Comparison of ENCODE assay signal across 10 mouse cellular contexts in the genomic region with DNA sequence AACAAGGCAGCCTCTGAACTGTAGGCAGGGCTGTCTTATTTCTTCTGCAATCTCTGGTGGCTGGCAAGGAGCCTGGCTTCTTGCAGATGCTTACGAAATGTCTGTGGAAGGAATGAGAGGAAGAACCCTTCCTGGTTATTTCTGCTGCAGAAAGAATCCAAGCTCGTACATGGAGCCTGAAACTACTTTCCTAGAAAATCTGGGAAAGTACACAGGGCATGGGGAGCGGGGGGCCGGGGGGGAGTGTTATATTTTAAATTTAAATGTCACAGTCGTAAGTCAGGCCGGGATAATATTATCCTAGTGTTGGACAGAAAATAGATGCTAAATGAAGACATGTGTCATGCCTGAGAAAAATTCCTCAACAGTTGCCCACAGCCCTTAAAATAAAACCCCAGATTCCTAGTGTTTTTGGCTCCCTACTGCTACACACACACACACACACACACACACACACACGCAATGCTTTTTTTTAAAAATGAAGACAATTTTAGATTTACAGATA. TPM values are rescaled to one million over a fixed set of nuclear protein-coding genes. Genes with fewer than 3 reads are reported as not detected.
DNase-seq lines count a peak whose midpoint lies in the region; ATAC-seq and TF ChIP-seq lines count a peak whose summit lies in the region.
"Had no signal": no experiment of that assay in that cellular context is flagged by ENCODE, and none has a peak within 500 bp of the region (broad histone marks: within the 10 kb centered on the region; RNA-seq: fewer than 3 reads in every experiment).

No protein-coding gene starts in this region.

- intact Hi-C loops in left cerebral cortex, postnatal 4 days (cut with DNase I) = no loop called here
- intact Hi-C loops in left cerebral cortex, adult 2 months (cut with DNase I) = loop anchor here (1.0 kb wide), 3 partner anchors 15 to 265 kb away; no protein-coding TSS in a partner anchor

- DNase-seq in left cerebral cortex, adult 11 months (ENCODE audit: low spot score) = peak; percentile 66
- DNase-seq in left cerebral cortex, postnatal 4 days = no peak
- DNase-seq in fat pad, adult 2 months (ENCODE audit: extremely low read depth, low read depth, low spot score) = peak; percentile 47
- DNase-seq in left cerebral cortex, adult 2 months (ENCODE audit: extremely low spot score in 1 of 2, low spot score in 2 of 2) = peak in 1 of 2 experiments; percentile 69
- peak; percentile 72 to 83 for DNase-seq in right cerebral cortex, postnatal 36 days (ENCODE audit: low spot score in 2 of 2)
- no peak for DNase-seq in midbrain, embryonic 14.5 days
- DNase-seq in cerebellum, adult 18-20 months = no peak
- DNase-seq in kidney, postnatal 25 days = no peak
- DNase-seq: cerebellum, postnatal 36 days had no signal

- no peak overlapping the region for H3K4me2 ChIP-seq in midbrain, embryonic 14.5 days (ENCODE audit: low read length)

- H3K36me3 ChIP-seq in midbrain, embryonic 14.5 days (ENCODE audit: control insufficient read depth, insufficient read depth, low read length) = no peaks in the 10 kb centered on the region

- peak overlapping the region; percentile 83 for H3K27ac ChIP-seq in left cerebral cortex, adult 2 months
- no peak overlapping the region for H3K27ac ChIP-seq in midbrain, embryonic 14.5 days (replicated peaks; ENCODE audit: low read depth, low read length)

- WGBS in midbrain, embryonic 14.5 days = 83% methylated on average over 7 of the region's 7 CpGs

- no peaks in the 10 kb centered on the region for H3K9me3 ChIP-seq in midbrain, embryonic 14.5 days (ENCODE audit: control insufficient read depth, low read length)

- no peak for TF ChIP-seq CTCF in left cerebral cortex, adult 2 months (IDR thresholded peaks at IDR 0.05)

- no peak overlapping the region for H3K4me3 ChIP-seq in left cerebral cortex, adult 2 months
- no peak overlapping the region for H3K4me3 ChIP-seq in midbrain, embryonic 14.5 days (replicated peaks; ENCODE audit: low read depth, low read length)
- H3K4me3 ChIP-seq: megakaryocyte, embryonic 14.5 days had no signal

- no peaks in the 10 kb centered on the region for H3K4me1 ChIP-seq in midbrain, embryonic 14.5 days (ENCODE audit: control insufficient read depth, insufficient read depth, low read length)

- H3K27me3 ChIP-seq in midbrain, embryonic 14.5 days (ENCODE audit: control insufficient read depth, insufficient read depth, low read length) = no peaks in the 10 kb centered on the region

- no peak overlapping the region for H3K9ac ChIP-seq in midbrain, embryonic 14.5 days (replicated peaks; ENCODE audit: low read length)

- no peak for ATAC-seq in midbrain, embryonic 14.5 days (ENCODE audit: low FRiP score, low TSS enrichment)

RNA-seq across cellular contexts. Expression of a gene that starts 7.2 kb away (rescaled TPM):
- 10 to 100 TPM; 60.0 to 63.7 TPM for total RNA-seq in left cerebral cortex, postnatal 4 days (2021)
- total RNA-seq in left cerebral cortex, adult 2 months (2021) = 10 to 100 TPM; 61.4 to 63.8 TPM
- polyA plus RNA-seq in midbrain, embryonic 14.5 days (2014; fragmentation: Nextera tagmentation; extraction: Ambion mirVana) = 32.2 and 42.8 TPM in 2 replicates

Comparison
In these comparisons a context has a peak if more than half of its experiments do, and no peak if none do; other contexts are left out.
1. DNase-seq: peak in left cerebral cortex, adult 11 months (single experiment), fat pad, adult 2 months (single experiment) and right cerebral cortex, postnatal 36 days (2 of 2); none in left cerebral cortex, postnatal 4 days (single experiment), midbrain, embryonic 14.5 days (single experiment), cerebellum, adult 18-20 months (0 of 2) and kidney, postnatal 25 days (0 of 2).